Mouse (Mus musculus): ENCODE results near the gene Csf1. TPM values are rescaled to one million over a fixed set of nuclear protein-coding genes. Genes with fewer than 3 reads are reported as not detected.

Gene Csf1
- polyA plus RNA-seq, 3 experiments from 2014 or later: 15.5 to 53.7 (median 20.5) TPM

DNA sequence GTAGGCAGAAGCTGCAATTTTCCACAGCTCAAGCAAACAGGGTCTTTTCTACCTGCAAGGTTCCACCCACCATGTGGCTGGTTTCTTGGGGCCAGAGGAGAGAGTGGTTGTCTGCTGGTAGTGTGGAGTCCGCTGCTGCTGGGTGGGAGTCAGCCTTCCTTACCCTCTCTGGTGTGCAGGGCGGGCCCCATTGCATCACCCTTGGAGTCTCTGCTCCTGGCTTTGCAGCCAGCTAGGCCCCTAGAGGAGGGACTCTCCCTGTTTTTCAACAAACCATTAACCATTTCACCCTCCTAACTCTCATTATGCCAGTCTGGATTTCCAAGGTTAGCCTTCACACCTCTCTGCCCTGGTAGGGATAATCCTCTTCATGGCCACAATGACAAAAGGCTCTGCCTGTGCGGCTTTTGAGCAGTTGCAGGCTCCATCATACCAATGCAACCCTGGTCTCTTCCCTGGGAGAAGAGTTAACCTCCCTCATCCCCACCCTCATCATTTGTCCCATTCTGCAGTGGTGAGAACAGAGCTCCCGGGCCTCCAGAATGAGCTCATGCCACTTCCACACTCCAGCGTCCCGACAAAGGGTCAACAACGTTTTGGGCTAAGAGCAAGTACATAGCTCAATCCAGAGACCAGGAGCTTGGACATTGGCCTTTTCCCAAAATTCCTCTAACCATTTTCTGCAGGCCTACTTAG lies 56.4 kb downstream of the Csf1 start:
- no peak for ATAC-seq

DNA sequence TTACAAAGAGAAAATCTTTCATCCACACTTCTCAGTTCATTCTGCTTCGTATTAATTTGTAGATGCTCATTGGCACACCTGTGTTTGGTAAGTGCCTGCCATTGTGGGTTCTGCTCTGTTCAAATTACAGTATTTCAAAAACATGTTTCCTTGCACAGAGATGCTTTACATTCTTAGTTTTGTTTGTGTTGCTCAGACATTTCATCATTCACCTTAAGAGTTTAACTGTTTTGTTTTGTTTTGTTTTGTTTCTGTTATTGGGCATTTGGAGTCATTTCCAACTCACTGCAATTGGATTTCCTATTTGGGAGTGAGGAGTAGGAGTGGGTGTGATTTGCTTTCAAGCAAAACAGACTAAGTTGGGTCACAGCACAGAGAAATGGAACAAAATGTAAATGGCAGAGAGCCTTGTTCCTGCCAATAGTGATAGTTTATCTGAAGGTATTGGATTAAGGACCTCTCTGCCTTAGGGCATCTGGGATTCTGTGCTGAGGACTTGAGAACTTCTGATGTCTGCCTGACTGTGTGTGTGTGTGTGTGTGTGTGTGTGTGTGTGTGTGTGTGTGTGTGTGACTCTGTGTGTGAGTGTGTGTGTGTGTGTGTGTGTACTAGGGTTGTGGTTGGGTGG lies 58.4 kb downstream of the Csf1 start:
- no peak for ATAC-seq

DNA sequence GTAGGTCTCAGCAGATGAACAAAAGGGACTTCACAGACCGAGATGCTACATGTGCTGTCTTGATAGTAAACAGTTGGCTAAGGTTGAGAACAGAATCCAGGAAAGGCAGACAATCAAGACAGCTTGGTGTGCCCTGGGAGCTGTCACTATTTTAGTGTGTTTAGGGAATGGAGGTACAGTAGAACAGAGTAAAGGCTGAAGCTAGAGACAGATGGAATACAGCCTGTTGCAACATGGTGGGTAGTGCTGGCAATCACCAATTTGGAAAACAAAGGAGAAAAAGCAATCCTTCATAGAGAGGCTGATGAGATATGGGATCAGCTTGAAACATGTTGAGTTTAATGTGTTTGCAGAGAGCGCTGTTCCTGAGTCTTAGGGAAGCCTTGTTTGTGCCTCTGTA lies 59.6 kb downstream of the Csf1 start:
- ATAC-seq: no peak

DNA sequence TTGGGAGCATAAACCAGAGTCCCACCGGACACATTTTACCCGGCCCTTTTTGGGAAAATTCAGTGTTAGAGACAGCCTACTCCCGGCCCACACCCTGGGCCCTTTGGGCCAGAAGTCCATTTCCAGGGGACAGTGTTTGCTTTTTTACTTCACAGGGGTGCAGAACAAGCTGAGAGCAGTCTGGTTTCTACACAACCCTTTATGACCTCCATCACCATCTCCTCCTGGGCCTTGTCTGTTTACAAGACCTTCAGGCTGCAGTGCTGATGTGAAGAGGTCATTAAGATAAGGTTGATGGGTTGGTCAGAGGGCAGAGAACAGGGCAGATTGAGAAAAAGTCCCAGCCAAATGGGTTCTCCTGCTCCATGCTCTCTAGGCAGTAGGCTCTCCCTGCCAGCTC lies 63.4 kb downstream of the Csf1 start:
- ATAC-seq: no peak

DNA sequence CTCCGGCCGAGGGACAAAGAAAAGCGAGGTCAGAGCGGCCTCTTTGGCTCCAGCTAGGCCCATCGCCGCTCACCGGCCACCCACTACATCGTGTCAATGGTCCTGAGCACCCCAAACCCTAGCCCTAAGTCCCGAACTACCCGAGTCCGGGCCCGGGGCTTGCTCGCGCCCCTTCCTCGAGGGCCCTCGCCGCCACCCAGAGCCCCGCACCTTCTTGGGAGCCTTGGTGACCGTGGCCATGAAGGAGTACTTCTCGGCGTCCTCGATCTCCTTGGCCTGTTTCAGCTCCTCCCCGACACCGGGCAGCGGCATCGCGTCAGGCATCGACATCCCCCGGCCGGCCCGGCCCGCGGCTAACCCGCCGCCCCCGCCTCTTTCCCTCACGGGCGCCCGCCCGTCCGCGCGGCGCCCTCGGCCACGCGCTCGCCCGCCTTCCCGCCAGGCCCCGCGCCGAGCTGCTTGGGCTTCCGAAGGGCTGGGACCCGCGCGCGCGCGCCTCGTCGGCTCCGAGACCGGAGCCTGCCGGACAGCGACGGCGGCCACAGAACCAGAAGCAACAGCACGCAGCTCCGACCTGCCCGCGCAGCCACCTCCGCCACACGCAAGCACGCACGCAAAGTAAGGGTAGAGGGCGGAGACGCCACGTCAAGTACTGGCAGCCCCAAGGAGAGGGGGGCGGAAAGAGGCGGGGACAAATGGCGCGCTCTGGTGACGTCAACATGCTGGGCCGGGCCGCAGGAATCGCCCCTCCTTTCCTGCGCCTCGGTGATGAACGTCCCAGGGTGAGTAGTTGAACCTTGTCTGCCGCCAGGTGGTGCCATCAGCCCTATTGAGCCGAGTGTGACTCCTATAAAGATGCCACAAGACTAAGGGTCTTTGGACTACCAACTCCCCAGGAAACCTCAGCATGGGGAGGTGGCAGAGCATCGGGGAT lies 64.1 kb downstream of the Csf1 start, which contains the start of gene Ahcyl1:
Gene Ahcyl1 (minus strand): TSS at position 613 of the 934 bp plus-strand sequence.
- peak; percentile 96 for ATAC-seq

DNA sequence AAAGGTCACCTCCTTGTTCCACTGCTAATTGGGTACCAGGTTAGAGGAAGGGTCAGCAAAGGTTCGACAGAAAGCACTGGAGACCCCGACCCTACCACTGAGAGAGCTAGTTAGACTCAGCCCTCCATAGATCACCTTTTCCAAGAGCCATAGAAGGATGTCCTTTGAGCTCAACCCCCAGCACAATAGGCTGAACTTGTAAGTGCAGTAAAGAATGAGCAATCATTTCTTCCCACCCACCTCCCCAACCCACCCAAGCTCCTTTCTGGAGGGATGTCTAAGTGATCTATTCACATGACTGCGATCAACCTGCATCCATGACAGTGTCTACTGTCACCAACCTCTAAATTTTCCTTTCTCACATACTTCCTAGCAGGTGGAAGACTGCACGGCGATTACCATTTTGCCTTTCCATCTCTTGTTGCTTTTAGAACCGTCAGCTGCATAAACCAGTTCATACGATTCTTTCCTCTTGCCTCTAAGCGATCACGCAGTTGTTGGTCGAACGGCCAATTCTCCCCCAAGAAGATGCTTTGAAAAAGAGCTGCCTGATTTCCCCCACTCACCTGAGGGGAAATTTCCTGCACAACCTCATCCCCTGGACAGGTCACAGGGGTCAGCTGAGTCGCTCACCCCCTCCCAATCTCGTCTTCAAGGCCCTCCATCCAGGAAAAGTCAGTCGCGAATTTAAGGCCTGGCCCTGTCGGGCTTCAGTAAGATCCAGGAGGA lies 64.9 kb downstream of the Csf1 start:
- no peak for ATAC-seq

DNA sequence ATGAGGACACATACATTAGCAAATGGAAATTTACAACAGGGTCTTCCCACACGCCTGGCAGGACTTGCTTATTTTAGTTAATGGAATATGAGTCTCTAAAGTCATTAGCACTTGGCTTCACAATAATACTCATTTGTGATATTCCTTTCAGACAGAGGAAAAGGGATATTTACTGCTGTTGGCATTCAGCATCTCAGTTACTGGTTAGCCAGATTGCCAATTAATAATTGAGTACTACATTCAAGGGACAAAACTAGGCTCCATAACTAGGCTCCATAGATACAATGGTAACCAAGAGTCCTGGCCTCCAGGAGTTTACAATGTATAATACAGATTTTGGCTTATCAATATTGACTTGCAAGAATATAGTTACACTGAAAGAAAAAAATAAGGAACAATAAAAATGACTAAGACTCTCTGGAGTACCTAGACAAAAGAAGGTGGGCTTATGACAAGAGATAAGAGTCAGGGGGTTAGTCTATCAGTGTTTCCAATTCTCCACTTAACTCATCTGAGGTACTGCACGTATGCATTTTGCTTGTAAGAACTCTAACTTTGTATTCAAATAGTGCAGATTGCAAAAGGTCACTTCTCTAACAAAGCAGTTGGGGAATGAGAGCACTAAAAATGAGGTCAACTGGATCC lies 65.9 kb downstream of the Csf1 start:
- no peak for ATAC-seq

Other genes with a start within 250 kb of the Csf1 start
- gene Slc6a17, start 242.5 kb downstream of the Csf1 start, polyA plus RNA-seq (2017; shearing (Covaris generic)): not detected
- not detected for gene Ubl4b, start 205.4 kb downstream of the Csf1 start, polyA plus RNA-seq (2017; shearing (Covaris generic))
- gene Alx3, start 165.4 kb downstream of the Csf1 start, polyA plus RNA-seq (2017; shearing (Covaris generic)): not detected
- gene Gm10961, start 129.1 kb downstream of the Csf1 start, polyA plus RNA-seq (2017; shearing (Covaris generic)): not detected
- 10 to 100 TPM; 11.1 to 20.6 (median 15.6) TPM for gene Strip1, start 128.8 kb downstream of the Csf1 start, polyA plus RNA-seq (2017; shearing (Covaris generic))
- gene Ahcyl1, start 63.9 kb downstream of the Csf1 start, polyA plus RNA-seq (2017; shearing (Covaris generic)): 10 to 100 TPM; 17.5 to 22.8 (median 19.6) TPM
- not detected for gene Eps8l3, start 116.8 kb upstream of the Csf1 start, polyA plus RNA-seq (2017; shearing (Covaris generic))
- gene Gstm5, start 135.4 kb upstream of the Csf1 start, polyA plus RNA-seq (2017; shearing (Covaris generic)): 1 to 10 TPM in 1 of 3 experiments, not detected in 2; 1.4 TPM
- gene Gstm7, start 171.3 kb upstream of the Csf1 start, polyA plus RNA-seq (2017; shearing (Covaris generic)): 1 to 10 TPM in 1 of 3 experiments, not detected in 2; 1.5 TPM
- gene Gstm6, start 183.3 kb upstream of the Csf1 start, polyA plus RNA-seq (2017; shearing (Covaris generic)): not detected
- not detected for gene Gstm3, start 208.8 kb upstream of the Csf1 start, polyA plus RNA-seq (2017; shearing (Covaris generic))
- not detected for gene Gstm2, start 226.0 kb upstream of the Csf1 start, polyA plus RNA-seq (2017; shearing (Covaris generic))